Mouse (Mus musculus): ENCODE measurements around the gene Hgfac. TPM values are rescaled to one million over a fixed set of nuclear protein-coding genes. Genes with fewer than 3 reads are reported as not detected.
A peak's percentile ranks its signal among the peaks of the same experiment; 100 is the strongest.

Gene Hgfac
- under 1 TPM; 0.39 to 0.95 (median 0.66) TPM for total RNA-seq (2022)

DNA sequence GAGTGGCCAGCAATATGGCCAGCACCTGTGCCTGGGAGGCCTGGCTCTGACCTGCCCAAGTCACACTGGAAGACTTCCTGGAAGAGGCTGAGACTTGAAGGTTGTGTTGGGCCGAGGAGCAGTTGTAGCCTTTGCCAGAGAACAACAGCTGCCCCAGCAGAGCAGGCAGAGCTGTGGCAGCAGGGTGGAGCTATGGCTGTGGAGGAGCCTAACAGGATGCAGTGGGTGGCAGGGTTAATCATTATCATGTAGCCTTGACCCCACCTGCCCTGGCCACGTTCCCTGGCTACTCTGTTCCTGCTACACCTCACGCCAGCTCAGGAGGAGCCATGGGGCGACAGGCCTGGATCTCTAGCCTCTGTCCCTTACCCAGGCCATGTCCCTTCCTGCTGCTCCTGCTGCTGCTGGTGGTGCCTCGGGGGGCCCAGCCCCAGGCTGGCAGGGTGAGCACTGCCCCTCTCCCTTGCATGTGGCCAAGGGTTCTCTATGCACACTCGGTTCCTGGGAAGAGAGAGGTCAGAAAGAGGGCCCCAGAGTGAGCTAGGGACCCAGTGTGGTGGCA, at the start of gene Hgfac:
TSS of gene Hgfac (plus strand) at position 242 of the 562 bp plus-strand sequence.
- DNase-seq (ENCODE audit: low spot score in 2 of 2): no peak

- DNase-seq (ENCODE audit: low spot score in 2 of 2): no peak
These were observed 42.6 kb upstream of the Hgfac start for GRCm38 (mm10) chr5:34998754-34999153.

DNA sequence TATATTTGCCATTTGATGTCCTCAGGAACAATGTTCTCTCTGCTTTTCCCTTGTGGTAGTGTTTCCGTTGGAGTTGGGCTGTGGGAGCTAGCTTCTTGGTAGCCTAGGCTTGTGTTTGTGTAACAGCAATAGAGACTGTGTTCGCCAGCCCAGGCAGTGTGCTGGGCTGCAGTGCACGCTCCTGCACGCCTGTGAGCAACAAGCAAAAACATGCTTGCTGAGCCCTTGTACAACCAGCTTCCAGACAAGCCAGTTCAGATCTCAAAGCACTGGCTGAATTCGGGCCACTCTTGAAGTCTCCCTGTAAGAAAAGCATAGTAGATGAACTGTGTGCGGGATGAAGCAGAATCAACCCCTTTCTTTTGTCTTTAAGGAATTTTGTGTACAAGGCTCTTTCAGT, 42.0 kb upstream of the Hgfac start:
- no peak for DNase-seq (ENCODE audit: low spot score in 2 of 2)

DNA sequence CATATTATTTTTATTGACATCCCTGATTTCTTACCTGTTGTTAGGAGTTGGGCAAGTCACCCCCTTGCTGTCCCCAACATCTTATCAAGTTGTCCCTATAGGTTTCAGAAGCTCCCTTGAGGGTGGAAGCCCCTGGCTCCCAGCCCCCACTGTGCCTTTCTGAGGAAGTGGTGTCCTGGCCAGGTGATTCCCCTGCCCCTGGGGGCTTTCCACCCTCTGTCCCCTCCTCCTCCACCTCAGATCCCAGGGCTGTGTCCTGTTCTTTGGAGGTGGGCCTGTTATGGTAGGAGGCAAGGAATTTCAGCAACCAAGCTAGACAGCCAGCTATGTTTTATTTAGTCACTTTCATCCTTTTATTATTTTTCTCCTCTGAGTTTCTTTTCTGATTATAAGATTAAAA, 41.0 kb upstream of the Hgfac start:
- no peak for DNase-seq (ENCODE audit: low spot score in 2 of 2)

DNA sequence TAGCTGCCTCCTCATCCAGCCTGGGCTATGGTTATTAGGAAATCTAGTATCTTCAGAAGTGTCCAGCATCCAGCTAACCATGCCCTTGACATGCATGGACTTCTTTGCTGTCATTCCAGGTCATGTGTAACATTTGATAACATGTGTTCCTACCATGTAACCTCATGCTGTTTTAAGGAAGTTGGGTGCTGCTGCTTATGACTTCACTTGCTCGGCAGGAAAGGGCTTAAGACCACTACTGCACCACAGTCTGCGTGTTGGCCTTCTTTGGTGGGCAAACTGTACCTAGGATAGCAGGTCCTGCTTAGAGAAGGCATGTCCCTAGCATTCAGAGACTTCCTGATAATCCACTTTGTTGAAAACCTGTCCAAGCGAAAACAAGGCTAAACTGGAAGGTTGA, 40.2 kb upstream of the Hgfac start:
- DNase-seq (ENCODE audit: low spot score in 2 of 2): no peak

DNA sequence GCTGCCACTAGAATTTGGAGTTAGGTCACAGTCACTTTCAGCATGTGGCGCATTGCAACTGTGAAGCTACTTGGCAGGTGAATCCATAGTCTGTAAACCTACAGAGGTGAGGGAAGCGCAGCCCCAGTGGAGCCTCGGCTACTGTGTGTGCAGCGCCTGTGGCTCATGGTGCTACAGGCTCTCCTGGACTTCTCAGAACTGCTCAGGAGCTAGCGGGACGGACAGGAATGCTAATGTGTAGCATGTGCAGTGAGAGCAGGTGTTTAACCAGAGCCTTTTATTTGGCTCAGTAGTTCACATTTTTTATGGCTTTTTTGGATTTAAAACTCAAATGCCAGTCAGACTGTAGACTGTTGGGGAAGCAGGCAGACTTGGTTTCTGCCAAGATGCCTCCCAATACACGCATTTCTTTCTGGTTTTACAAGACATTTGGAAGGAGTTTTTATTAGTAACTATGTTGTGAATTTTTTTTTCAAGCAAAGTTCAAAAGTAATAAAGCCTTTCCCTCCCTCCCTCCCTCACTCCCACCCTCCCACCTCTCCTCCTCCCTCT, 37.6 kb upstream of the Hgfac start:
- no peak for DNase-seq (ENCODE audit: low spot score in 2 of 2)

DNA sequence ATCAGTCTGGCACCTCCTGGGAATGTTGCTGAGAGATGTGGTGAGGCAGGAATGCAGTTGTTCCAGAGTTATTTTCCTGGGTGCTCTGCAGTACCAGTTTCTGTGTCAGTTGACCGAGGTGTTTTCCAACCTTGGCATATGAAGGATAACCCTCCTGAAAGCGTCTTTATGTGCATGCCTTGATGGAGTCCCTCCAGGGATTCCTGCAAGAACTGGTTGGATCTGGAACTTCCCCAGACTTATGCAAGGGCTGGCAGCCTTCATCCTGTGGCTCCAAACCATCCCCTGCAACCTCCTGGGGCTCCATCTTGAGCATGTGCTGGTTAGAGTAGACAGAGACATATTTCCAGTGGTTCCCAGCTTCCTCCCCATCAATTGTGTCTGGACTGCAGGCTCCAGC, 36.5 kb upstream of the Hgfac start:
- DNase-seq (ENCODE audit: low spot score in 2 of 2): no peak

- DNase-seq (ENCODE audit: low spot score in 2 of 2): no peak
These were observed 35.6 kb upstream of the Hgfac start for GRCm38 (mm10) chr5:35005659-35006058.

- DNase-seq (ENCODE audit: low spot score in 2 of 2): no peak
These were observed 34.7 kb upstream of the Hgfac start for GRCm38 (mm10) chr5:35006599-35006998.

DNA sequence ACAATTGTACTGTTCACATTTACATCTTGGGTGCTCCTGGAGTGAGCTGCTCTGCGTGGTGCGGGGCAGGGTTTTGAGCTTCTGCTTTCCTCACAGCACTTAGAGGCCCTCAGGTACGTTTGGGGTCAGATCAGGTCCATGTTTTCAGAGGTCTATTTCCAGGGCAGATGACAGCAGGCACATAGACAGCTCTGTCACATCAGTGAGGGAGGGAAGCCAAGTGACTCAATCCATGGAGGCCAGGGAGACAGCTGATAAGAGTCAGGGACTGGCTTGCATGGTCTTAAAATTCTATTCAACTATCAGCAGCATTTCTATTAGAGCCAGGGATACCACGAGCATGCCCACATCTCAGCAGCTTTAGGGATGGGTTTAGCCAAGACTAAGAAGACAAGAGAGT, 32.1 kb upstream of the Hgfac start:
- DNase-seq (ENCODE audit: low spot score in 2 of 2): no peak

- no peak for DNase-seq (ENCODE audit: low spot score in 2 of 2)
These were observed 30.7 kb upstream of the Hgfac start for GRCm38 (mm10) chr5:35010656-35011055.

- no peak for DNase-seq (ENCODE audit: low spot score in 2 of 2)
These were observed 30.0 kb upstream of the Hgfac start for GRCm38 (mm10) chr5:35011156-35011923.

DNA sequence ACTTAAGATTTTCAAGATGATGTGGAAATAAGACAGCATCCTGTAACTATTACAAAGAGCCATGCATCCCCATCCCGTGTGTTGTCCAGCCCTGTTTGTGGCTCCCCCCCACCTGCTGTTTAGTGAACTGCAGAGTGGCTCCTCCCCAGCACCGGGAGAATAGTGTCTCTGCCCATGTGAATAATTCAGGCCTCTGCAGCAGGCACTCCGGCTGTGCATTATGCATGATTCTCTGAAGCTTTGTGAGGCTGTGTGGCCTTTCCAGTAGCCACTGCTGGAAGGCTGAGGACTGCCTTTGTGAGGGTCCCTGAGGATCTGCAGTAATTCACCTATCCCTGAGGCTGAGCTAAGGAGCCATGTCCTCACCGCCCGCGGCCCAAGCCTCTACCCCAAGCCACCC, 27.3 kb upstream of the Hgfac start:
- no peak for DNase-seq (ENCODE audit: low spot score in 2 of 2)

GRCm38 (mm10) chr5:35019673-35020300, 21.5 kb upstream of the Hgfac start:
- DNase-seq (ENCODE audit: low spot score in 2 of 2): peak in 1 of 2 experiments; percentile 59

GRCm38 (mm10) chr5:35020410-35021241, 20.7 kb upstream of the Hgfac start:
- no peak for DNase-seq (ENCODE audit: low spot score in 2 of 2)

DNA sequence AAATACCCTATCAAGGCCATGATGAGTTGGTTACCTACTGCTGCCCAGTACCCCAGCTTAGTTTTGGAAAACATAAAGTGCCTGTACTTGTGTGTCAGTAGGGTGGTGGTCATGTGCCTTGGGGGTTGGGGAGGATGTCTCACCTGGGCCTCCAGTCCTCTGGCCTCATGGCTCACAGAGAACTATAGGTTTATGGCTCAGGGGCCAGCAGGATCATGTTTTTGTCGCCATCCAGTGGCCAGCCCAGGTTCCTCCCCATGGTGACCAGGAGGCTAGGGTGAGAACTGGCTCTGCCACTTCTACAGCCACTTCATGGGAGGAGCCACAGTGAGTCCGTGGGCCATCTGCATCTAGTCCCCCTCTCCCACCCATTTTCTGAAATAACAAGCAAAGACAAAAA, 16.3 kb upstream of the Hgfac start:
- DNase-seq (ENCODE audit: low spot score in 2 of 2): peak in 1 of 2 experiments; percentile 42

- DNase-seq (ENCODE audit: low spot score in 2 of 2): no peak
These were observed 12.0 kb upstream of the Hgfac start for GRCm38 (mm10) chr5:35029303-35029702.

DNA sequence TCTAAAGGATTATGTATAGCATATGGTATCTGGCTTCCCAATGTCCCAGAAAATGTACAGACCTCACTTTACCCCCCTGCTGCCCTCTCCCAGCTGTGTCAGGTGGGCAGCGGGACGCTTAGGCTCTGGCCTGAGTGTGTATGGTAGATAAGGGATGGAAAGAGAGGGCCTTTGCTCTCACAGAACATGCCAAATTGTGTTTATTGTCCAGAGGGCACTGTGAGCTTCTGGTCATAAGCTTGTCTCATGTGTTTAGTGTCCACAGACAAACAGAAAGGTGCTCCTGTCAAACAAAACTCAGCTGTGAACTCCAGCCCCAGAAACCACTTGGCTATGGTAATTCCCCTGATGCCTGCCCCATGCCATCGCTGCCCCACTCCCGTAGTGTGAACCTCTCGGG, 11.6 kb upstream of the Hgfac start:
- DNase-seq (ENCODE audit: low spot score in 2 of 2): no peak

DNA sequence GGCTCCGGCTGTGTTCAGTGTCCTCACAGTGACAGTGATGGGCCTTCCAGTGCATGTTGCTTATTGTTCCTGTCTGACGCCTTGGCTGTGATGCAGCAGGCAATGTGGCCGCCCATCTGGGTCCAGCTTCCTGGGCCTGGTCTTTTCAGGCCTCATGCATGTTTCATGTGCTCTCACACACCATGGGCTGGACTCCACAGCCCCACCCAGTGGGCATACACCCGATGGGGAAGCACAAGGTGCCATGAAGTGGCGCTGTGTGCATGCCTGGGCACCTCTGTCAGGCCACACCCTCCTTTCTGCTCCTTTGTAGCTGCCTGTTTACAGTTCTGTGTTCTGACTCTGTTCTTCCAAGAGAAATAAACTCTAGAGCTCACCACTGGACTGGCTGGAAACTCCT, 8.2 kb upstream of the Hgfac start:
- DNase-seq (ENCODE audit: low spot score in 2 of 2): no peak

- DNase-seq (ENCODE audit: low spot score in 2 of 2): no peak
These were observed 7.7 kb upstream of the Hgfac start for GRCm38 (mm10) chr5:35033619-35034018.

- no peak for DNase-seq (ENCODE audit: low spot score in 2 of 2)
These were observed 6.2 kb upstream of the Hgfac start for GRCm38 (mm10) chr5:35035141-35035540.

DNA sequence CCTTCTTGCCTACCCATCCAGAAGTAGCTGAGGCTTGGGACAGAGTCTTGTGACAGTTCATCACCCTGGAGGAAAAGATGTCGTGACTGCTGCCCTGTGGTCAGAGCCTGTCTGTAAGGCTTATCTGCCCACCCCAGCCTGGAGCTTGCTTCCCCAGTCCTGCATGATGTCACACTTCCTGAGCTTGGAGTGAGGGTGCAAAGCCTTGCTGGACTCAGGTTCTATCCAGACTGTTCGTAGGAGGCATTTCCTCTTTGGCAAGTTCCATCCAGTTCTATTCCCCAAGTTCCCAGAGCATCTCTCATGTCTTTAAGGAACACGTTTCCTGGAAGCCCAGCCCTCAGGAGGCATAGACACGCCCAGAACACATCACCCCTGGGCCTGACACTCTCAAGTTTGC, 5.5 kb upstream of the Hgfac start:
- no peak for DNase-seq (ENCODE audit: low spot score in 2 of 2)
